Mouse (Mus musculus) gastrocnemius, postnatal 4 days (tissue): ENCODE results near the gene Zdhhc15. TPM values are rescaled to one million over a fixed set of nuclear protein-coding genes. Genes with fewer than 3 reads are reported as not detected.
"Not testable (repeated sequence)": the region's sequence is repeated elsewhere in the genome, so short reads cannot be mapped to it uniquely, and the experiment has no call there.

Source experiments
- DNase-seq, 2 experiments: peaks; one replicate each; pipeline ENCODE4 v3.0.0; 2021 to 2022; ENCODE audit warnings: low spot score in 2 of 2, mixed read lengths in 2 of 2
- long read RNA-seq, 2 experiments: library from polyadenylated mRNA; stranded (forward); transcript quantifications; one replicate each; pipeline ENCODE4 v2.0.0; 2021
- total RNA-seq, 2 experiments: library from RNA; stranded (reverse); gene quantifications; 2 replicates each; pipeline ENCODE4 v1.2.3; 2021

Zdhhc15 gene
- total RNA-seq, result 1 to 10 TPM; 5.6 to 6.1 TPM
- long read RNA-seq, experiment 1, full-length matches to known transcripts, result 3 of 4 reads
- long read RNA-seq, experiment 1, partial matches to known transcripts, result 0 of 4 reads
- long read RNA-seq, experiment 1, other reads (novel, unspliced or antisense), result 1 of 4 reads
- long read RNA-seq, experiment 2, full-length matches to known transcripts, result 4 of 6 reads
- long read RNA-seq, experiment 2, partial matches to known transcripts, result 2 of 6 reads
- long read RNA-seq, experiment 2, other reads (novel, unspliced or antisense), result 0 of 6 reads

- peak; percentile 45 to 51 for DNase-seq
Observed at GRCm38 (mm10) chrX:104670757-104671549, at the start of gene Zdhhc15. Gene Zdhhc15 (minus strand): TSS chrX:104671064.

DNA sequence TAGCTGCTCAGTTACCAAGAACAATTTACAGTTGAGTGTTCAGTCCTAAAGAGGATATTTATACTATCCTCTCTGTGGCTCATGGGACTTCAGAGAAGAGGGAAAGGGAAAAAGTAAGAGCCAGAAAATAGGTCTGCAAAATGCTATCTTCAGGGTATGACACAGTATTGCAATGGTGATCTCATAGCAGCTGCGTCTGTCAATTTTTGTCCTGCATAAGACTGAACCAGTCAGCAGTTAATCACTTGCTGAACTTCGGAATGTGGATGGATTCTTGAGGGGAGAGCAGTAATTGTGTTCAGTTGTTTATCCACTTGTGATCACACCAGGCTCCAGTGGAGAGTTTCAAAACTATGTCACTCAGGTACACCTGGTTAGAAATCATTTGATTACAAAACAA lies 37.1 kb upstream of the Zdhhc15 start:
- DNase-seq, result no peak

- DNase-seq, result no peak
Observed at GRCm38 (mm10) chrX:104669850-104670756, 761 bp downstream of the Zdhhc15 start.

DNA sequence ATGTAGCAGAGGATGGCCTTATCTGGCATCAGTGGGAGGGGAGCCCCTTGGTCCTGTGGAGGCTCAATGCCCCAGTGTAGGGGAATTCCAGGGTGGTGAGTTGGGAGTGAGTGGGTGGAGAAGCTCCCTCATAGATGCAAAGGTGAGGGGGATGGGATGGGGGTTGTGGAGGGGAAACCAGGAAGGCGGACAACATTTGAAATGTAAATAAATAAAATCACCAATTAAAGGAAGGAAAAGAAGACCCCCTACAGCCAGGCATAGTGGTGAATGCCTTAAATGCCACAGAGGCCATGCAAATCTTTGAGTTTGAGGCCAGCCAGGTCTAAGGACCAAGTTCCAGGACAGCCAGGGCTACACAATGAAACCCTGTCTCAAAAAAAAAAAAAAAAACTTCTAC lies 13.9 kb downstream of the Zdhhc15 start:
- DNase-seq, result no peak

DNA sequence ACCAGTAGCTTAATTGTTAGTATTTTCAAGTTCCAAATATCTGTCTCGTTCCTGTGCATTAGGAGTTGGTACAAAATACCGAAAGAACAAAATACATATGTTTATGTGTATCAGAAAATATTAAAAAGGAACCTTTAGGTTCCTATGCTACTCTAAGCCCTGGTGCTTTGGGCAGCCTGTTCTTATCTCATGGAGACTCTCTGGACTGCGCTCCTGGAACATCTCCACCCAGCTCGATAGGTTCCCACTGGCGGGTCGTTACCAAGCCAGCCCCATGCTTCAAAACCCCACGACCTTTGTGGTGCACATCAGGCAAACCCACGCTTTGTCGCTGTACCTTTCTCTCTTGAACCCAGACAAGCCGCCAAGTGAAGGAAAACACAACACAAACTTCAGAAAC lies 58.3 kb downstream of the Zdhhc15 start:
- DNase-seq, result no peak

DNA sequence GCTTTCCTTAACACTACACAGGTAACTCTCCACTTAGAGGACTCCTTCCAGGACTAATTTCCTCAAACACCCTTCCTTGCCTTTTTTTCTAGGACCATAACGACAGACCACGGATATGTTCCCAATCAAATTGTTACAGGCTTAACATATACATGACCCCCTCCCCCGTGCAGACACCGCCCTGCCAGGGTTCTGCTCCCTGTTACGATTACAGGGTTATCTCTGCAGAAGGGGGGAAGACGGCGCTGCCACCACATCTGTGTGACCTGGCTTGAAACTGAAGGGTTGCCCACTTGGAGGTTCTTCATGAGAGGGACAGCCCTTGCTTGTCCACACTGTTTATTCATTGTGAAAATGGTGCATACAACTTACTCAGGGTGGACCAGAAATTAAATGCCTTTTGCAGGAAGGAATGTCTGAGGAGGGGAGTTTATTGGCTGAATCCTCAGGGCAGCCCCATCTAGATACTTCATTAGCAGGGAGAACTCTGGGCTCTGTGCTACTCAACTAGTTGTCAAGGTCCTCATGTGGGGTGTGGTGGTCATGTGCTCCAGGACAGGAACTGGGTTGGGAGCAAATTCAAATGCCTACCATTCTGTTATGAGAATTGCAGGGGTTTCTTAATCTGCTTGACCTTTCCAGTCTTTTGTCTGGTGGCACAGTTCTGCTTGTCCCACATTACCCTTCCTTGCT lies 67.0 kb downstream of the Zdhhc15 start:
- DNase-seq, result not testable (repeated sequence)

- DNase-seq, result not testable (repeated sequence)
Observed at GRCm38 (mm10) chrX:104602168-104602859, 68.5 kb downstream of the Zdhhc15 start.

DNA sequence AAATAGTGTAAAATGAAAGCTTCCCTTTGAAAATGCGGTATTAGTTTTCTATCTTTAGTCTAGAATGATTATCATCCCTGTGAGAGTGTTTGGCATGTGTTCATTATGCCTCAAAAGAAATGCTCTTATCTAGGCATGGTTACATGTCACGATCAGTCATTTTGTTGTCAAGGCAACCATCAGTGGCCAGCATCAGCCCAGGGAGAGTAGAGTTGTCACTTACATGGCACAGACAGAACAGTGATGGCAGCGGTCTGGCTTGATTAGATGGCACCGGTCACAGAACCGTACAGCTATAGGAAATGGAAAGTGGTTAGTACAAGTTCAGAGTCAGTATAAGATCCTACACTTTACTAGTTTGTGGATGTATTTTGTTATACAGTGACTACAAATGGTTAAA lies 96.9 kb downstream of the Zdhhc15 start:
- DNase-seq, result no peak

- no peak for DNase-seq
Observed at GRCm38 (mm10) chrX:104567497-104567896, 103.4 kb downstream of the Zdhhc15 start.

DNA sequence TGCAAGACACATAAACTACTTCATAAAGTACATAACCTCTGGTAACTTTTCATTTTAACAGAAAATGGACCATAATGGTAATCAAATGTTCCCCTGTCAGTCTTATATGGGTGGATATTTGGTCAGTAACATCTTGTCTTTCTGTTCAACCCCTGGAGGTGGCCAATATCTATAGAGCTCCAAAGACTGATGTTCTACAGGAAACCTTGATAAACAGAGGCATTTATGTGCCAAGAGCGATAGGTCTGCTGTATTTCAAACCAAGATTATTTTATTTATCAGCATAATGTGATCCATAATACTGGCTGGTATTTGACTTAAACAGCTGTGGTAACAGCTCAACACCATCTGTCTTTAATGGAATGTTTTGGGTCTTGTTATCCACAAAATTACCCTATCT lies 125.6 kb downstream of the Zdhhc15 start:
- DNase-seq, result no peak

- DNase-seq, result no peak
Observed at GRCm38 (mm10) chrX:104543919-104544595, 126.8 kb downstream of the Zdhhc15 start.

DNA sequence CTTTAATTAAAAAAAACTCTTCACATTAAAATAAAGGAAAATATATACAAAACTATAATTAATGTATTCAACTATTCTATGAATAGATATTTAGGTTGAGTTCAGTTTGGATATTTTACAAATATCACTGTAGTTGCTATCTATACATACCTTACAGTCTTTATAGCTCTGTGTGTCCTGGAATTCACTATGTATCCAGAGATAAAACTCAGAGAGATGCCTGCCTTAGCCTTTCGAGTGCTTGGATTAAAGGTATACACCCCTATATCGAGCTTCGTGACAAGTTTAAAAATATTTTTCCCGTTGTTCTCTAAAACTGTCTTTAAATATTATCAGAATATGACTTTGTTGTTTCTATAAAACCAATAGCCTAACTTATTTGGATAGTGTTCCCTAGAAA lies 128.2 kb downstream of the Zdhhc15 start:
- no peak for DNase-seq

DNA sequence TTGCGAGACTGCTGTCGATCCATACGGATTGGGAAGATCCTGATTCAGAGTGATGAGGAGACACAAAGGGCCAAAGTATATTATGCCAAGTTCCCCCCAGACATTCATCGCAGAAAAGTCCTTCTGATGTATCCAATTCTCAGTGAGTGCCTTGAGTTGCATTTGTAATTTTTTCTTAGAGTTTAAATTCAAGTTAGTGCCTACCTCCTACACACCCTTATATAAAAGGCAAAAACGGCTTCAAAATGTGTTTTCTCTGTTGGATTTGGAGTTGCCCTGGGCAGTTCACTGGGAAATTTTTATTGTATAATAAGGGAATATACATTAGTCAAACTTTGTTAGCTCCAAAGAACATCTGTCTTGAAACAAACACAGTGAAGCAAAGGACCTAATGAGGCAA lies 169.1 kb downstream of the Zdhhc15 start:
- DNase-seq, result no peak

DNA sequence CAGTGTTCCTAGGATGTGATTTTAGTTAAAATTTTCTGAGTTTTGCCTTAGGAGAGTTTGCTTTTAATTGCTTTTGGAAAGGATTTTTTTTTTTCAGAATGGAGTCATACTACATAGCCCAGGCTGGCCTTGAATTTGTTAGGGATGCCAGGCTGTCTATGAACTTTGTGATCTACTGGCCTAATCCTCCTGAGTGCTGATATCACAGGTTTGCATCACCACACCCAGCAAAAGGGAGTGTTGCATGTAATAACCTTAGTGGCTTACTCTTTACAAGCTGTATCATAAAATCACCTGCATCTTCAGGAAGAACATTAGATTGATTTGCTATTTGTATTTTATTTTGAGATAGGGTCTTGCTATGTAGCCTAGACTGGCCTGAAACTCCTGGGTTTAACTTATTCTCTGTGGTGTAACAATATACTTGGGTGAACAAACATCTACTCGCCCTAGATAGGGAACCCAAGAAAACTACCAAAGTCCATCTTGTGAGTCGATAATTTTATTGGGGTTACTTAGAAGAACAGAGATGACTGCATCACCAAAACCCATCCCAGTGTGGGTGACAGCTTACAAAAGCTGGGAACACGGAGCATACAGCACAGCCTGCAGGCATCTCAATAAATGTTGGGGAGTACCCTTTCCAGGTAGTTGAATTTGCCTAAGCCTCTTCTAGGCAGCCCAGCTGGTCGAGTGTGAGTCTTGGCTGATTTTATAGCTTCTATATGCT lies 181.1 kb downstream of the Zdhhc15 start:
- no peak for DNase-seq

DNA sequence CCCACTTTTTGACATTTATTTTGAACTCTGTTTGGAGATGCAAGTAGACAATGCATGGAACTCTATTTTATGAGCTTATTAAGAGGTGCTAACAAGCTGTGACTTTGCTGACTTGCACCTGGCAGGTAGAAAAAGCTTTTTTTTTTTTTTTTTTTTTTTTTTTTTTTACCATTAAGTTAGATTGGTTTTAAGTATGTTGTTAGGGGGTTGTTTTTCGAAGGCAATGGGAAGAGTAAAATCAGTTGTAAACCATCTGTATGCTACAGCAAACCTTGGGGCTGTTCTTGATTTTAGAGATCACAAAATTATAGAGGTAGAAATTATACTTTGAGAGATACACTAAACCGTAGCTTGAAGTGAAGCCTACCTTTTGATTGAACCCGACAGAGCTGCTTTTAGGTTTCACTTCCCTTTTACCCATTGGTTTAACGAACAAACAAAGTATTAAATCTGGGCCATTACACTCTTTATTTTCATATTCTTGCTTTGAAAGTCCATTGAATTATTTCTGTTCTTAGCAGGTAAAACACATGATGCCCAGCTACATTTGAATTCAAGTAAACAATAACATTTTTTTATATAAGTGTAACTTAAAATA lies 181.9 kb downstream of the Zdhhc15 start:
- DNase-seq, result no peak

GRCm38 (mm10) chrX:104488036-104488435 lies 182.8 kb downstream of the Zdhhc15 start:
- DNase-seq, result no peak
